28 mouse cellular contexts compared by ENCODE assay signal in genomic region chr9:113947216-113947615, GRCm38 (mm10). TPM values are rescaled to one million over a fixed set of nuclear protein-coding genes. Genes with fewer than 3 reads are reported as not detected.
A peak's percentile ranks its signal among the peaks of the same experiment; 100 is the strongest.
DNase-seq lines count a peak whose midpoint lies in the region; ATAC-seq and TF ChIP-seq lines count a peak whose summit lies in the region.
"Had no signal": no experiment of that assay in that cellular context is flagged by ENCODE, and none has a peak within 500 bp of the region (broad histone marks: within the 10 kb centered on the region; RNA-seq: fewer than 3 reads in every experiment).

No protein-coding gene starts in this region.

- no peak for ATAC-seq in kidney, embryonic 16.5 days (ENCODE audit: low FRiP score, low TSS enrichment)
- no peak for ATAC-seq in liver, embryonic 15.5 days (ENCODE audit: insufficient read depth)
- no peak for ATAC-seq in liver, embryonic 11.5 days (replicated peaks; ENCODE audit: low FRiP score)
- no peak for ATAC-seq in hindbrain, postnatal 0 days
- ATAC-seq: forebrain, embryonic 14.5 days; forebrain, postnatal 0 days; hindbrain, embryonic 16.5 days; inflammation-experienced regulatory T-cells, adult 6 months had no signal

- no peaks in the 10 kb centered on the region for H3K9me3 ChIP-seq in kidney, embryonic 16.5 days (ENCODE audit: low read length)
- no peaks in the 10 kb centered on the region for H3K9me3 ChIP-seq in liver, embryonic 15.5 days (replicated peaks)
- no peaks in the 10 kb centered on the region for H3K9me3 ChIP-seq in liver, embryonic 11.5 days (ENCODE audit: control insufficient read depth, low read length)
- no peaks in the 10 kb centered on the region for H3K9me3 ChIP-seq in hindbrain, postnatal 0 days (ENCODE audit: low read length)
- H3K9me3 ChIP-seq: embryonic facial prominence, embryonic 13.5 days; heart, embryonic 12.5 days; heart, embryonic 15.5 days; hindbrain, embryonic 10.5 days; hindbrain, embryonic 13.5 days had no signal

- 74% methylated on average over 1 of the region's 1 CpGs for WGBS in kidney, adult 2 months
- 93% methylated on average over 1 of the region's 1 CpGs for WGBS in kidney, embryonic 16.5 days
- WGBS in liver, embryonic 15.5 days (ENCODE audit: insufficient replicate concordance), result 76% methylated on average over 1 of the region's 1 CpGs
- WGBS in liver, embryonic 11.5 days, result 86% methylated on average over 1 of the region's 1 CpGs
- 93% methylated on average over 1 of the region's 1 CpGs for WGBS in hindbrain, postnatal 0 days

- DNase-seq in kidney, adult 2 months, result peak; percentile 31
- no peak for DNase-seq in liver, embryonic 11.5 days (ENCODE audit: low spot score)
- DNase-seq in ZHBTc4 (ENCODE audit: low read depth, low spot score), result peak; percentile 28
- peak; percentile 94 for DNase-seq in gonadal fat pad, adult 2 months (ENCODE audit: low read depth)
- DNase-seq in hindbrain, postnatal 0 days (ENCODE audit: low spot score), result no peak
- DNase-seq: adrenal gland, adult 2 months; adrenal gland, postnatal 14 days; B cell, adult 2 months; cerebellum, adult 11 months; cerebellum, adult 2 months; cerebellum, adult 9-11 months; cerebellum, postnatal 25 days; forebrain, postnatal 0 days; gastrocnemius, adult 2 months; gastrocnemius, postnatal 14 days; heart, adult 18-20 months; heart, postnatal 10 days; heart, postnatal 36 days had no signal

- no peaks in the 10 kb centered on the region; the same call in 1 of the 2 replicates for H3K36me3 ChIP-seq in kidney, adult 2 months (ENCODE audit: control insufficient read depth, insufficient read depth, low read length)
- H3K36me3 ChIP-seq in kidney, embryonic 16.5 days (ENCODE audit: insufficient read depth, low read length), result peaks cover 28% of the 10 kb centered on the region
- H3K36me3 ChIP-seq in liver, embryonic 15.5 days (replicated peaks), result peaks cover 71% of the 10 kb centered on the region
- peaks cover 22% of the 10 kb centered on the region for H3K36me3 ChIP-seq in liver, embryonic 11.5 days (ENCODE audit: control insufficient read depth, insufficient read depth, low read length)
- H3K36me3 ChIP-seq in hindbrain, postnatal 0 days (ENCODE audit: insufficient read depth, low read length), result peaks cover 13% of the 10 kb centered on the region

- TF ChIP-seq CTCF in kidney, adult 2 months (conservative IDR thresholded peaks at IDR 0.05; ENCODE audit: insufficient read depth, insufficient read length, low read depth, low read length), result no peak
- no peak for TF ChIP-seq CTCF in hindbrain, postnatal 0 days (IDR thresholded peaks at IDR 0.05; ENCODE audit: low read depth)

- TF ChIP-seq POLR2A in kidney, adult 2 months (IDR thresholded peaks at IDR 0.05; ENCODE audit: low read depth, low read length), result no peak

- no peak overlapping the region for H3K4me2 ChIP-seq in kidney, embryonic 16.5 days (replicated peaks; ENCODE audit: low read depth, low read length)
- no peak overlapping the region for H3K4me2 ChIP-seq in liver, embryonic 15.5 days
- no peak overlapping the region for H3K4me2 ChIP-seq in liver, embryonic 11.5 days
- no peak overlapping the region for H3K4me2 ChIP-seq in hindbrain, postnatal 0 days (ENCODE audit: low read depth, low read length)
- H3K4me2 ChIP-seq: embryonic facial prominence, embryonic 13.5 days; heart, embryonic 12.5 days; heart, embryonic 15.5 days; hindbrain, embryonic 13.5 days had no signal

- no peak overlapping the region for H3K27ac ChIP-seq in kidney, adult 2 months (ENCODE audit: insufficient read depth, low read depth, low read length)
- H3K27ac ChIP-seq in kidney, embryonic 16.5 days (ENCODE audit: low read length), result no peak overlapping the region
- peak overlapping the region; percentile 35; the same call in 1 of the 2 replicates for H3K27ac ChIP-seq in liver, embryonic 15.5 days (replicated peaks)
- H3K27ac ChIP-seq in liver, embryonic 11.5 days (ENCODE audit: low read depth, low read length), result no peak overlapping the region
- H3K27ac ChIP-seq in hindbrain, postnatal 0 days, result no peak overlapping the region
- H3K27ac ChIP-seq: embryonic facial prominence, embryonic 13.5 days; gastrocnemius, adult 2 months; heart, embryonic 15.5 days; hindbrain, embryonic 10.5 days; hindbrain, embryonic 13.5 days had no signal

- H3K4me3 ChIP-seq in kidney, adult 2 months (ENCODE audit: insufficient read depth, low read depth, low read length), result no peak overlapping the region
- no peak overlapping the region for H3K4me3 ChIP-seq in kidney, embryonic 16.5 days (ENCODE audit: low read length)
- no peak overlapping the region for H3K4me3 ChIP-seq in liver, embryonic 15.5 days (replicated peaks)
- H3K4me3 ChIP-seq in liver, embryonic 11.5 days (ENCODE audit: low read depth, low read length), result no peak overlapping the region
- no peak overlapping the region for H3K4me3 ChIP-seq in hindbrain, postnatal 0 days (ENCODE audit: low read length)
- H3K4me3 ChIP-seq: embryonic facial prominence, embryonic 13.5 days; gastrocnemius, adult 2 months; heart, embryonic 12.5 days; heart, embryonic 15.5 days; hindbrain, embryonic 10.5 days; hindbrain, embryonic 13.5 days had no signal

- H3K4me1 ChIP-seq in kidney, adult 2 months (ENCODE audit: control insufficient read depth, insufficient read depth, low read length), result peaks cover 5% of the 10 kb centered on the region; the same call in 1 of the 2 replicates
- H3K4me1 ChIP-seq in kidney, embryonic 16.5 days (ENCODE audit: insufficient read depth, low read length), result no peaks in the 10 kb centered on the region
- peaks cover 25% of the 10 kb centered on the region for H3K4me1 ChIP-seq in liver, embryonic 15.5 days (replicated peaks)
- H3K4me1 ChIP-seq in liver, embryonic 11.5 days (replicated peaks; ENCODE audit: control insufficient read depth, insufficient read depth, low read length), result peaks cover 3% of the 10 kb centered on the region
- H3K4me1 ChIP-seq in hindbrain, postnatal 0 days (ENCODE audit: insufficient read depth, low read length), result no peaks in the 10 kb centered on the region
- H3K4me1 ChIP-seq: embryonic facial prominence, embryonic 13.5 days; hindbrain, embryonic 10.5 days; hindbrain, embryonic 13.5 days had no signal

- no peak overlapping the region for H3K9ac ChIP-seq in kidney, embryonic 16.5 days (replicated peaks; ENCODE audit: low read length)
- H3K9ac ChIP-seq in liver, embryonic 15.5 days, result no peak overlapping the region
- no peak overlapping the region for H3K9ac ChIP-seq in liver, embryonic 11.5 days (ENCODE audit: low read depth, low read length)
- no peak overlapping the region for H3K9ac ChIP-seq in hindbrain, postnatal 0 days (replicated peaks; ENCODE audit: low read length)
- H3K9ac ChIP-seq: embryonic facial prominence, embryonic 13.5 days; forebrain, postnatal 0 days; heart, embryonic 12.5 days; heart, embryonic 15.5 days; hindbrain, embryonic 13.5 days had no signal

- no peaks in the 10 kb centered on the region for H3K27me3 ChIP-seq in kidney, adult 2 months (replicated peaks; ENCODE audit: control insufficient read depth, insufficient read depth, low read length)
- H3K27me3 ChIP-seq in kidney, embryonic 16.5 days (ENCODE audit: insufficient read depth, low read length), result no peaks in the 10 kb centered on the region
- H3K27me3 ChIP-seq in liver, embryonic 15.5 days, result no peaks in the 10 kb centered on the region
- no peaks in the 10 kb centered on the region for H3K27me3 ChIP-seq in liver, embryonic 11.5 days (replicated peaks; ENCODE audit: control insufficient read depth, insufficient read depth, low read length)
- H3K27me3 ChIP-seq in hindbrain, postnatal 0 days (ENCODE audit: insufficient read depth, low read length), result no peaks in the 10 kb centered on the region
- H3K27me3 ChIP-seq: embryonic facial prominence, embryonic 13.5 days; heart, embryonic 12.5 days; heart, embryonic 15.5 days; hindbrain, embryonic 13.5 days had no signal

RNA-seq across cellular contexts. Expression of gene Ubp1, which starts 16.5 kb away (rescaled TPM):
- 42.5 and 44.7 TPM in 2 replicates for polyA plus RNA-seq in kidney, adult 2 months (2012; rRNA removed)
- 33.4 and 35.4 TPM in 2 replicates for polyA plus RNA-seq in kidney, embryonic 16.5 days (2015; fragmentation: Nextera tagmentation; extraction: Ambion mirVana)
- polyA plus RNA-seq in liver, embryonic 15.5 days (2015; fragmentation: Nextera tagmentation; extraction: Ambion mirVana), result 49.8 and 51.8 TPM in 2 replicates
- 57.4 and 58.5 TPM in 2 replicates for polyA plus RNA-seq in liver, embryonic 11.5 days (2014; fragmentation: Nextera tagmentation; extraction: Ambion mirVana)
- 41.0 and 42.8 TPM in 2 replicates for polyA plus RNA-seq in gonadal fat pad, adult 2 months (2012; rRNA removed)
- 50.5 and 59.3 TPM in 2 replicates for total RNA-seq in hindbrain, postnatal 0 days (2014; rRNA removed)
- polyA plus RNA-seq in hindbrain, postnatal 0 days (2015; fragmentation: Nextera tagmentation; extraction: Ambion mirVana), result 19.8 and 21.1 TPM in 2 replicates

Comparison
In these comparisons a context has a peak if more than half of its experiments do, and no peak if none do; other contexts are left out.
1. DNase-seq: peak in kidney, adult 2 months (single experiment), ZHBTc4 (single experiment) and gonadal fat pad, adult 2 months (single experiment); none in liver, embryonic 11.5 days (single experiment) and hindbrain, postnatal 0 days (single experiment).